In the genomic region with DNA sequence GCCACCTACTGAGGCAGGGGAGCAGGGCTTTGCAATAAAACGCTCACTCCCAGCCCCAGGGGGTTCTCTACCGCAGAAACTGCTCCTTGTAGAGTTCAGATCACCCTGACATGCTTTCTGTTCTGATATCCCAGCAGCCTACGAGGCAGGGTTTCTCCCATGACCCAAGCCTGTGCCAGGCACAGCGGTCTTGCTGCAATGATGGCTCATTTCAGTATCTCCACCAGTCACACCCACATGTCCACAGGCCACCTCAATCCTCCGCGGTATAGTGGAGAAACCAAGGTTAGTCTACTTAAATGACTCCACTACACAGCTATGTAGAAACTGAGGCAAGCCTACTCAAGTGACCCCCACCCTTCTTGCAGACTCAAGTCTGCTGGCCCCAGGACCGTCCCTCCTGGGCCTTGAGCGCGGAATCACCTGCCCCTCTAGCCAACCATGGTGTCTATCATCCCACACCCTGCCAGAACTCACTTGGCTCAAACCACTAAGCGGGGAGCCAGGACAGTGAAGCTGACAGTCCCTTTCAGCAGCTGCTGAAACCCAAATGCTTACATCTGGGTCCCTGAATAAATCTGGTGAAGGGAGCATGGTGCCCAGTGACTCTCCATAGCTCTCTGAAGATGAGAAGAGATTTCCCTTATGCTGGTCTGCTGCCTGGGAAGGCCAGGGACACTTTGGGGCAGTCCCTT, we compare ENCODE assay signal across 8 mouse cellular contexts. TPM values are rescaled to one million over a fixed set of nuclear protein-coding genes. Genes with fewer than 3 reads are reported as not detected.
DNase-seq lines count a peak whose midpoint lies in the region; ATAC-seq lines count a peak whose summit lies in the region.
"Had no signal": no experiment of that assay in that cellular context is flagged by ENCODE, and none has a peak within 500 bp of the region (broad histone marks: within the 10 kb centered on the region; RNA-seq: fewer than 3 reads in every experiment).

No protein-coding gene starts in this region.

- H3K27ac ChIP-seq in kidney, embryonic 14.5 days (ENCODE audit: low read depth, low read length), result peak overlapping the region; percentile 69
- H3K27ac ChIP-seq in hindbrain, embryonic 15.5 days (replicated peaks), result 0 out of 2 replicates have a peak overlapping the region, but pooled peaks have one; percentile 3
- H3K27ac ChIP-seq in midbrain, embryonic 13.5 days, result no peak overlapping the region

- H3K27me3 ChIP-seq in kidney, embryonic 14.5 days (ENCODE audit: control insufficient read depth, insufficient read depth, low read length), result no peaks in the 10 kb centered on the region; the same call in 1 of the 2 replicates
- H3K27me3 ChIP-seq in hindbrain, embryonic 15.5 days, result peaks cover 28% of the 10 kb centered on the region
- H3K27me3 ChIP-seq in midbrain, embryonic 13.5 days, result peaks cover 38% of the 10 kb centered on the region

- no peak for ATAC-seq in kidney, embryonic 14.5 days (ENCODE audit: low FRiP score, low TSS enrichment)
- ATAC-seq in hindbrain, embryonic 15.5 days (ENCODE audit: low FRiP score, low read depth), result peak; percentile 9; the same call in 1 of the 2 replicates
- 0 out of 2 replicates have a peak, but pooled peaks have one; percentile 5 for ATAC-seq in megakaryocyte-erythroid progenitor cell, adult 5-6 weeks (replicated peaks; ENCODE audit: low FRiP score, low TSS enrichment, poor library complexity, severe bottlenecking)
- no peak for ATAC-seq in midbrain, embryonic 13.5 days
- ATAC-seq: inflammation-experienced regulatory T-cells, adult 6 months had no signal

- H3K4me3 ChIP-seq in kidney, embryonic 14.5 days (ENCODE audit: low read length), result no peak overlapping the region
- no peak overlapping the region for H3K4me3 ChIP-seq in hindbrain, embryonic 15.5 days
- H3K4me3 ChIP-seq in midbrain, embryonic 13.5 days (replicated peaks), result no peak overlapping the region

- peak overlapping the region; percentile 27 for H3K4me2 ChIP-seq in kidney, embryonic 14.5 days (replicated peaks; ENCODE audit: low read depth, low read length)
- no peak overlapping the region for H3K4me2 ChIP-seq in hindbrain, embryonic 15.5 days
- H3K4me2 ChIP-seq in midbrain, embryonic 13.5 days (replicated peaks), result no peak overlapping the region

- no peaks in the 10 kb centered on the region for H3K36me3 ChIP-seq in kidney, embryonic 14.5 days (ENCODE audit: control insufficient read depth, insufficient read depth, low read length)
- no peaks in the 10 kb centered on the region for H3K36me3 ChIP-seq in hindbrain, embryonic 15.5 days
- no peaks in the 10 kb centered on the region for H3K36me3 ChIP-seq in midbrain, embryonic 13.5 days

- H3K9ac ChIP-seq in kidney, embryonic 14.5 days (ENCODE audit: low read depth, low read length), result no peak overlapping the region
- H3K9ac ChIP-seq in hindbrain, embryonic 15.5 days, result no peak overlapping the region
- no peak overlapping the region for H3K9ac ChIP-seq in midbrain, embryonic 13.5 days (replicated peaks)

- WGBS in kidney, embryonic 14.5 days, result 72% methylated on average over 10 of the region's 10 CpGs
- WGBS in hindbrain, embryonic 15.5 days, result 71% methylated on average over 10 of the region's 10 CpGs
- 82% methylated on average over 10 of the region's 10 CpGs for WGBS in midbrain, embryonic 13.5 days

- H3K9me3 ChIP-seq in kidney, embryonic 14.5 days (ENCODE audit: control insufficient read depth, low read length), result no peaks in the 10 kb centered on the region
- no peaks in the 10 kb centered on the region for H3K9me3 ChIP-seq in hindbrain, embryonic 15.5 days
- H3K9me3 ChIP-seq in midbrain, embryonic 13.5 days, result no peaks in the 10 kb centered on the region

- peaks cover 53% of the 10 kb centered on the region for H3K4me1 ChIP-seq in kidney, embryonic 14.5 days (ENCODE audit: control insufficient read depth, insufficient read depth, low read length)
- H3K4me1 ChIP-seq in hindbrain, embryonic 15.5 days (replicated peaks), result peaks cover 44% of the 10 kb centered on the region
- H3K4me1 ChIP-seq in midbrain, embryonic 13.5 days (replicated peaks), result peaks cover 23% of the 10 kb centered on the region

- DNase-seq in kidney, adult 8-10 months, result no peak
- peak; percentile 17 for DNase-seq in brain, adult 2 months (ENCODE audit: low read depth, low spot score)
- no peak for DNase-seq in layer of hippocampus, adult 18-20 months (ENCODE audit: low spot score in 2 of 2)

RNA-seq across cellular contexts. Expression of a gene that starts 6.1 kb away (rescaled TPM):
- polyA plus RNA-seq in kidney, embryonic 14.5 days (2014; fragmentation: Nextera tagmentation; extraction: Ambion mirVana), result 5.4 and 7.2 TPM in 2 replicates
- 1.1 and 1.6 TPM in 2 replicates for polyA plus RNA-seq in hindbrain, embryonic 15.5 days (2015; fragmentation: Nextera tagmentation; extraction: Ambion mirVana)
- 4.1 and 6.1 TPM in 2 replicates for total RNA-seq in megakaryocyte-erythroid progenitor cell, adult 5-6 weeks (2014; fragmentation: Nextera tagmentation)
- total RNA-seq in megakaryocyte-erythroid progenitor cell, adult 5-6 weeks (2017), result 1.3 and 3.3 TPM in 2 replicates
- 1 to 10 TPM; 1.1 to 1.3 TPM for total RNA-seq in layer of hippocampus, adult 18-20 months (2021)
- polyA plus RNA-seq in midbrain, embryonic 13.5 days (2015; fragmentation: Nextera tagmentation; extraction: Ambion mirVana), result 0.76 and 0.77 TPM in 2 replicates

RNA-seq across cellular contexts. Expression of a gene that starts 32.6 kb away (rescaled TPM):
- 1.1 and 1.4 TPM in 2 replicates for polyA plus RNA-seq in kidney, embryonic 14.5 days (2014; fragmentation: Nextera tagmentation; extraction: Ambion mirVana)
- 2.8 and 3.8 TPM in 2 replicates for polyA plus RNA-seq in hindbrain, embryonic 15.5 days (2015; fragmentation: Nextera tagmentation; extraction: Ambion mirVana)
- total RNA-seq in megakaryocyte-erythroid progenitor cell, adult 5-6 weeks (2014; fragmentation: Nextera tagmentation), result 2.1 TPM in 1 of 2 replicates, not detected in the other
- total RNA-seq in megakaryocyte-erythroid progenitor cell, adult 5-6 weeks (2017), result not detected in 2 replicates
- 1 to 10 TPM; 5.6 to 5.8 TPM for total RNA-seq in layer of hippocampus, adult 18-20 months (2021)
- 1.0 and 1.2 TPM in 2 replicates for polyA plus RNA-seq in midbrain, embryonic 13.5 days (2015; fragmentation: Nextera tagmentation; extraction: Ambion mirVana)
- polyA plus RNA-seq: inflammation-experienced regulatory T-cells, adult 6 months had no signal

RNA-seq across cellular contexts. Expression of a gene that starts 33.4 kb away (rescaled TPM):
- polyA plus RNA-seq in kidney, embryonic 14.5 days (2014; fragmentation: Nextera tagmentation; extraction: Ambion mirVana), result 11.0 and 11.3 TPM in 2 replicates
- polyA plus RNA-seq in hindbrain, embryonic 15.5 days (2015; fragmentation: Nextera tagmentation; extraction: Ambion mirVana), result 25.7 and 29.1 TPM in 2 replicates
- not detected in 2 replicates for total RNA-seq in megakaryocyte-erythroid progenitor cell, adult 5-6 weeks (2014; fragmentation: Nextera tagmentation)
- not detected in 2 replicates for total RNA-seq in megakaryocyte-erythroid progenitor cell, adult 5-6 weeks (2017)
- 10 to 100 TPM; 71.3 to 80.7 TPM for total RNA-seq in layer of hippocampus, adult 18-20 months (2021)
- polyA plus RNA-seq in midbrain, embryonic 13.5 days (2015; fragmentation: Nextera tagmentation; extraction: Ambion mirVana), result 8.8 TPM in 2 replicates

RNA-seq across cellular contexts. Expression of a gene that starts 34.5 kb away (rescaled TPM):
- polyA plus RNA-seq in kidney, embryonic 14.5 days (2014; fragmentation: Nextera tagmentation; extraction: Ambion mirVana), result not detected in 2 replicates
- 0.14 TPM in 1 of 2 replicates, not detected in the other for polyA plus RNA-seq in hindbrain, embryonic 15.5 days (2015; fragmentation: Nextera tagmentation; extraction: Ambion mirVana)
- total RNA-seq in megakaryocyte-erythroid progenitor cell, adult 5-6 weeks (2014; fragmentation: Nextera tagmentation), result not detected in 2 replicates
- total RNA-seq in megakaryocyte-erythroid progenitor cell, adult 5-6 weeks (2017), result not detected in 2 replicates
- 1 to 10 TPM in 1 of 2 experiments, under 1 TPM in 1; 0.33 to 1.1 TPM for total RNA-seq in layer of hippocampus, adult 18-20 months (2021)
- polyA plus RNA-seq in midbrain, embryonic 13.5 days (2015; fragmentation: Nextera tagmentation; extraction: Ambion mirVana), result 0.22 and 0.34 TPM in 2 replicates
- polyA plus RNA-seq: inflammation-experienced regulatory T-cells, adult 6 months had no signal

RNA-seq across cellular contexts. Expression of a gene that starts 39.5 kb away (rescaled TPM):
- 11.2 and 13.5 TPM in 2 replicates for polyA plus RNA-seq in kidney, embryonic 14.5 days (2014; fragmentation: Nextera tagmentation; extraction: Ambion mirVana)
- polyA plus RNA-seq in hindbrain, embryonic 15.5 days (2015; fragmentation: Nextera tagmentation; extraction: Ambion mirVana), result 35.0 and 36.7 TPM in 2 replicates
- total RNA-seq in megakaryocyte-erythroid progenitor cell, adult 5-6 weeks (2014; fragmentation: Nextera tagmentation), result 9.2 and 28.8 TPM in 2 replicates
- total RNA-seq in megakaryocyte-erythroid progenitor cell, adult 5-6 weeks (2017), result 4.6 and 22.6 TPM in 2 replicates
- 100 to 1,000 TPM in 1 of 2 experiments, 10 to 100 TPM in 1; 99.4 to 104 TPM for total RNA-seq in layer of hippocampus, adult 18-20 months (2021)
- polyA plus RNA-seq in midbrain, embryonic 13.5 days (2015; fragmentation: Nextera tagmentation; extraction: Ambion mirVana), result 12.3 and 12.7 TPM in 2 replicates

Comparison
In these comparisons a context has a peak if more than half of its experiments do, and no peak if none do; other contexts are left out.
1. ATAC-seq: peak in hindbrain, embryonic 15.5 days (single experiment) and megakaryocyte-erythroid progenitor cell, adult 5-6 weeks (single experiment); none in kidney, embryonic 14.5 days (single experiment) and midbrain, embryonic 13.5 days (single experiment).